Mouse (Mus musculus): ENCODE data around the gene Actbl2.

The Actbl2 gene

GRCm38 (mm10) chr13:111254713-111255112 lies at the start of gene Actbl2:
Gene Actbl2, plus strand, starts transcription at chr13:111255013.
- POLR2A ChIA-PET, result no interaction called here
- CTCF ChIA-PET, result no interaction called here

- CTCF ChIA-PET, result interaction anchor here in 1 of 4 experiments (0.5 kb wide), 1 partner anchor 317 kb away, joined by 4 read pairs; no protein-coding TSS in a partner anchor
- POLR2A ChIA-PET, result no interaction called here
Observed at GRCm38 (mm10) chr13:111210649-111211378, 44.0 kb upstream of the Actbl2 start.

GRCm38 (mm10) chr13:111228768-111229167 lies 26.0 kb upstream of the Actbl2 start:
- POLR2A ChIA-PET, result no interaction called here
- CTCF ChIA-PET, result no interaction called here

GRCm38 (mm10) chr13:111229541-111229940 lies 25.3 kb upstream of the Actbl2 start:
- CTCF ChIA-PET, result no interaction called here
- POLR2A ChIA-PET, result no interaction called here

GRCm38 (mm10) chr13:111232416-111232815 lies 22.4 kb upstream of the Actbl2 start:
- POLR2A ChIA-PET, result no interaction called here
- CTCF ChIA-PET, result no interaction called here

- ChIA-PET CTCF (no interaction called here), POLR2A (no interaction called here)
Observed at GRCm38 (mm10) chr13:111233356-111233755, 21.5 kb upstream of the Actbl2 start.

- ChIA-PET CTCF (no interaction called here), POLR2A (no interaction called here)
Observed at GRCm38 (mm10) chr13:111234573-111234972, 20.2 kb upstream of the Actbl2 start.

- ChIA-PET POLR2A (interaction anchor here in 2 of 4 experiments (0.6 to 1.7 kb wide), 2 partner anchors 840 to 1589 kb away, joined by 3 to 6 read pairs; partner anchors contain the start of gene Plk2 (in 1 of the 2)), CTCF (interaction anchor here in 2 of 4 experiments (0.5 to 1.1 kb wide), 2 partner anchors 844 to 853 kb away, joined by 3 read pairs; no protein-coding TSS in a partner anchor)
Observed at GRCm38 (mm10) chr13:111235719-111236166, 19.1 kb upstream of the Actbl2 start.

GRCm38 (mm10) chr13:111236461-111236864 lies 18.4 kb upstream of the Actbl2 start:
- CTCF ChIA-PET, result interaction anchor here in 2 of 4 experiments (0.6 to 1.5 kb wide), 4 partner anchors 111 to 844 kb away, joined by 3 to 4 read pairs (median 3); no protein-coding TSS in a partner anchor

GRCm38 (mm10) chr13:111237296-111237695 lies 17.5 kb upstream of the Actbl2 start:
- ChIA-PET POLR2A (interaction anchor here in 1 of 4 experiments (1.0 to 1.5 kb wide), 2 partner anchors 843 to 845 kb away, joined by 4 to 5 read pairs; partner anchors contain the start of gene Plk2), CTCF (interaction anchor here in 3 of 4 experiments (0.6 to 1.5 kb wide), 14 partner anchors 11 to 855 kb away, joined by 3 to 10 read pairs (median 4); partner anchors contain the start of gene Plk2 (in 2 of the 3))

More at GRCm38 (mm10) chr13:111236461-111236864, 18.4 kb upstream of the Actbl2 start:
- POLR2A ChIA-PET, result interaction anchor here in 1 of 4 experiments (1.7 kb wide), 1 partner anchor 841 kb away, joined by 6 read pairs; the partner anchor contains the start of gene Plk2

- POLR2A ChIA-PET, result interaction anchor here in 1 of 4 experiments (1.0 to 1.5 kb wide), 2 partner anchors 843 to 846 kb away, joined by 4 to 5 read pairs; partner anchors contain the start of gene Plk2
- CTCF ChIA-PET, result interaction anchor here in 3 of 4 experiments (0.5 to 1.5 kb wide), 12 partner anchors 11 to 855 kb away, joined by 3 to 10 read pairs (median 5); partner anchors contain the start of gene Plk2 (in 2 of the 3)
Observed at GRCm38 (mm10) chr13:111237865-111238465, 16.8 kb upstream of the Actbl2 start.

GRCm38 (mm10) chr13:111251106-111251505 lies 3.7 kb upstream of the Actbl2 start:
- CTCF ChIA-PET, result no interaction called here
- POLR2A ChIA-PET, result no interaction called here

GRCm38 (mm10) chr13:111251795-111252194 lies 3.0 kb upstream of the Actbl2 start:
- ChIA-PET CTCF (no interaction called here), POLR2A (no interaction called here)

GRCm38 (mm10) chr13:111258016-111258415 lies 3.2 kb downstream of the Actbl2 start:
- ChIA-PET POLR2A (no interaction called here), CTCF (no interaction called here)

- POLR2A ChIA-PET, result no interaction called here
- CTCF ChIA-PET, result no interaction called here
Observed at GRCm38 (mm10) chr13:111258424-111259092, 3.7 kb downstream of the Actbl2 start.

- POLR2A ChIA-PET, result no interaction called here
- CTCF ChIA-PET, result no interaction called here
Observed at GRCm38 (mm10) chr13:111259093-111259491, 4.3 kb downstream of the Actbl2 start.

GRCm38 (mm10) chr13:111259711-111260110 lies 4.9 kb downstream of the Actbl2 start:
- CTCF ChIA-PET, result no interaction called here
- POLR2A ChIA-PET, result no interaction called here

- POLR2A ChIA-PET, result no interaction called here
- CTCF ChIA-PET, result no interaction called here
Observed at GRCm38 (mm10) chr13:111263186-111263585, 8.4 kb downstream of the Actbl2 start.

GRCm38 (mm10) chr13:111263758-111264157 lies 8.9 kb downstream of the Actbl2 start:
- CTCF ChIA-PET, result no interaction called here
- POLR2A ChIA-PET, result no interaction called here
